Mouse (Mus musculus) midbrain, embryonic 11.5 days (tissue): ENCODE results near the gene Traf3ip2. TPM values are rescaled to one million over a fixed set of nuclear protein-coding genes. Genes with fewer than 3 reads are reported as not detected.

ENCODE experiments used
- ATAC-seq: fragments of 200-750 bp; cut with Nextera tagmentation; 2 replicates; pipeline ENCODE4 v1.8.0; 2017; ENCODE audit warnings: moderate TSS enrichment, moderate library complexity; ENCODE audit not compliant: low FRiP score
- DNase-seq: peaks from one replicate; pipeline ENCODE4 v3.0.0; 2015; ENCODE audit warnings: low spot score; ENCODE audit errors: missing footprints
- H3K27ac ChIP-seq: fragments of 300-500 bp; sonication (generic); 2 replicates; pipeline ENCODE4 v1.5.1; 2014; ENCODE audit warnings: low read depth, low read length
- H3K27me3 ChIP-seq: fragments of 300-500 bp; sonication (generic); 2 replicates; pipeline ENCODE4 v1.6.1; 2014; ENCODE audit warnings: mild to moderate bottlenecking, low read length, moderate library complexity, mixed read lengths; ENCODE audit not compliant: control insufficient read depth, insufficient read depth
- H3K36me3 ChIP-seq: fragments of 300-500 bp; sonication (generic); 2 replicates; pipeline ENCODE4 v1.6.1; 2014; ENCODE audit warnings: mild to moderate bottlenecking, low read length, moderate library complexity, mixed read lengths; ENCODE audit not compliant: control insufficient read depth, insufficient read depth
- H3K4me1 ChIP-seq: fragments of 300-500 bp; sonication (generic); 2 replicates; pipeline ENCODE4 v1.6.1; 2014; ENCODE audit warnings: low read length; ENCODE audit not compliant: control insufficient read depth, insufficient read depth
- H3K4me2 ChIP-seq: fragments of 300-500 bp; sonication (generic); 2 replicates; pipeline ENCODE4 v1.6.1; 2014; ENCODE audit warnings: mild to moderate bottlenecking, moderate library complexity
- H3K4me3 ChIP-seq: fragments of 300-500 bp; sonication (generic); 2 replicates; pipeline ENCODE4 v1.5.1; 2014; ENCODE audit warnings: low read depth, low read length
- H3K9ac ChIP-seq: fragments of 300-500 bp; sonication (generic); 2 replicates; pipeline ENCODE4 v1.6.1; 2014; ENCODE audit warnings: low read length
- H3K9me3 ChIP-seq: fragments of 300-500 bp; sonication (generic); 2 replicates; pipeline ENCODE4 v1.6.1; 2016; ENCODE audit warnings: low read length; ENCODE audit not compliant: control insufficient read depth
- WGBS: fragments of 180-500 bp; shearing (Covaris S2); extraction: QIAGEN DNeasy Blood & Tissue Kit; methylation state at CpG from one replicate; pipeline ENCODE4 v1.1.7; 2014; 5-methylcytosine and 5-hydroxymethylcytosine counted together
- polyA plus RNA-seq: library from polyadenylated mRNA; unstranded; fragments of >200 nt; fragmentation: Nextera tagmentation; extraction: Ambion mirVana; gene quantifications from 2 replicates; pipeline ENCODE4 v1.2.1, GENCODE M21; 2014

Gene Traf3ip2
- polyA plus RNA-seq, 1 experiment from 2014 or later = 3.9 TPM

DNA sequence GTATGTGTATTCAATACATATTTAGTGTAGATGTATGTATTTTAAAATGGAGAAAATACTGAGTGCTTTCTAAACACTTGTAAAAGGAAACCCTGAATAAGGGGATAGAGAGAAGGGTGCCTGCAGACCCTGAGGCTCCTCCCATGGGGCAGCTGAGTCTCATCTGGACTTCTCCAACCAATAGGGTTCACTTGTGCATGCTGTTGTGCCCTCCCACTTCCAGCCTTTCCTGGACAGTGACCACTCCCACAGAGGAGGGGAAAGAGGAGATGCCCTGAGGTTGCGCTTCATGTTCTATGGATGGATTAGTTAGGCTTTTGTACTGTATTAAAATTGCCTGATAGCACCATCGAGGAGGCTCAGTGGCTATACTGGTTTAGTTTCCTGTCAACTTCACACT, 30.3 kb upstream of the Traf3ip2 start:
- Histone ChIP-seq H3K36me3 (no peaks in the 10 kb centered on the region), H3K4me1 (peaks cover 8% of the 10 kb centered on the region), H3K27ac (no peak overlapping the region), H3K9ac (no peak overlapping the region), H3K4me2 (no peak overlapping the region), H3K4me3 (no peak overlapping the region), H3K9me3 (no peaks in the 10 kb centered on the region), H3K27me3 (no peaks in the 10 kb centered on the region)
- ATAC-seq (no peak), DNase-seq (no peak)
- 90% methylated on average over 2 of the region's 2 CpGs for WGBS

DNA sequence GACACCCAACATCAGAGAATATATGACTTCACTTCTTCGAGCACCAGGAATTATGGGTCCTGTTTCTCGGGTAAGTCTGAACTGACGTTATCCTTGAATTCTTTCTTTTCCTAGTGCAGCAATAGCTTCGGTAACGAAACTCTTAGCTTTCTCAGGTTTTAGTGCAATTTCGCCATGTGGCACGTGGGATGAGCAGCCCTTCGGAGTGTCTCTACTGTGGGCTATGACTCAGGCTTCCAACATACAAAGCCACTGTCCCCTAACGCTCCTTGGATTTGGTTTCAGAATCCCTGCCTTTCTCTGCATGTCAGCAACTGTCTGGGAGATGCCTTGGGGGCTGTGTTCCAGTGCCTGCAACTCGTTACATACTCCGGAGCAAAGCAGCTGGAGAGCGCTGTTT, 29.0 kb upstream of the Traf3ip2 start:
- no peak for DNase-seq
- no peaks in the 10 kb centered on the region for H3K36me3 ChIP-seq
- no peaks in the 10 kb centered on the region for H3K9me3 ChIP-seq
- WGBS = 86% methylated on average over 12 of the region's 12 CpGs
- ATAC-seq = no peak
- no peak overlapping the region for H3K4me2 ChIP-seq
- H3K27ac ChIP-seq = no peak overlapping the region
- no peak overlapping the region for H3K9ac ChIP-seq
- H3K4me3 ChIP-seq = no peak overlapping the region
- H3K27me3 ChIP-seq = no peaks in the 10 kb centered on the region
- H3K4me1 ChIP-seq = peaks cover 9% of the 10 kb centered on the region

DNA sequence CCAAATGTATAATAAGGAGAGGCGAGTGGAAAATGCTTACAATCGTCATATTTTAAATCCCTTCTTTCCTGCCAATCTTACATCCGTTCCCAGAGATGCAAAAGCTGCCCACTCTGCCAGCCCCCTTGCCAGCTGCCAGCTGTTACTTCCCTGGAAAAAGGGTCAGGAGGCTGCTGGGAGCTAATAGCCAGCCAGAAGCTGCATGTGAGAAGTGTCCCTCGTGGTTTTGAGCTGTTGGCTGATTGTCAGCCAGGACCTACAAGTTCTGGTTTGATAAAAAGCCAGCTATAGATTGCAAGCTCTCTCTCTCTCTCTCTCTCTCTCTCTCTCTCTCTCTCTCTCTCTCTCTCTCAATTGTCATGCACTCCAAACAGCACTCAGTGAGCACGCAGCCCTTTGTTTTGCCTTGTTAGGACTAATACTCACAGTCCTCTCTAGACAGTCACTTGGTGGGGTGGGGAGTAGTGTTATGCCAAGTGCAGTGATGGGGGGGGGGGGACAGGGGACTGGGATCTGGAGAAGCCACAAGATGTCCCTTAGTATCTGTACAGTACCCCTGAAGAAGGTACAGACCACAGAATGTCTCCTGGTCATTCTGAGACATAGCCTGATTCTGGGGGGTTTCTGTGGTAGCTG, 25.3 kb upstream of the Traf3ip2 start:
- Histone ChIP-seq H3K27ac (no peak overlapping the region), H3K9ac (no peak overlapping the region), H3K4me2 (no peak overlapping the region), H3K4me3 (no peak overlapping the region), H3K36me3 (no peaks in the 10 kb centered on the region), H3K9me3 (no peaks in the 10 kb centered on the region), H3K4me1 (peaks cover 4% of the 10 kb centered on the region), H3K27me3 (no peaks in the 10 kb centered on the region; the same call in 1 of the 2 replicates)
- WGBS = 70% methylated on average over 5 of the region's 5 CpGs
- ATAC-seq = peak; percentile 28; the same call in 1 of the 2 replicates
- DNase-seq = peak; percentile 77

DNA sequence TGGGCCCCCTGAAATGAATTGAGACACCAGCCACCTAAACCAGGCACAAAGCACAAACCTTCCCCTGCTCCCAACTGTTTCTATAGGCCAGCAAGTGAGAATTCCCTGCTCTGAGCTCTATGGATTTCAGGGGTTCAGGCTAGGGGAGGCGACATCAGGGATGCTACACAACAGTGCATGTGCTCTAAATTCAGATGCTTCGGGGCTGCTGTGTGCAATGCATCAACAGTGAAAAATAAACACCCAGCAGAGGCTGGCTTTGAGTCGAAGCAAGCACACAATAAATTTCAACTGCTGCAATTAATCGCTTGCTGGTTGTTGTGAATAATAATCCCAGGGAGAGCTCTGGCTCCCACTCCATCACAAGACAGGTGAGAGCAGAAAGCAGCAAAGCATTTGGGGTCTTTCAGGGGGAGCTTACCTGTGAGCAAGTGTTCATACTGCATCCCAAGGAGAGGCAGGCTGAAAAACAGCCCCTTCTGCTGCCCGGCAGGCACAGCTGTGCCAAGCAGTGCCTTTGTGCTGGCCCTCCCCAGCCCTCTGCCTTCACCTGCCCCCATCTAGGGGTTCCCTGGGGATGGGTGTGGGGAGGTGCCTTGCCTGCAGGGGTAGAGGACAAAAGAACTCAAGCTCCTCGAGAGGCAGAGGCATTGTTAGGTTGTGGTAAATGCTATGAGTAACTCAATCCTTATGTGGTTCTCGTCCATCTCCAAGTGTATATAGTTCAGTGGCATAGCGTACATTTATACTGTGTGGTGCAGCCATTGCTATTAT, 24.6 kb upstream of the Traf3ip2 start:
- Histone ChIP-seq H3K4me1 (peaks cover 4% of the 10 kb centered on the region), H3K9ac (no peak overlapping the region), H3K27me3 (no peaks in the 10 kb centered on the region; the same call in 1 of the 2 replicates), H3K9me3 (no peaks in the 10 kb centered on the region; the same call in 1 of the 2 replicates), H3K4me2 (no peak overlapping the region), H3K4me3 (no peak overlapping the region), H3K36me3 (no peaks in the 10 kb centered on the region), H3K27ac (no peak overlapping the region)
- ATAC-seq (no peak; the same call in 1 of the 2 replicates), DNase-seq (peak; percentile 83)
- 64% methylated on average over 8 of the region's 8 CpGs for WGBS

DNA sequence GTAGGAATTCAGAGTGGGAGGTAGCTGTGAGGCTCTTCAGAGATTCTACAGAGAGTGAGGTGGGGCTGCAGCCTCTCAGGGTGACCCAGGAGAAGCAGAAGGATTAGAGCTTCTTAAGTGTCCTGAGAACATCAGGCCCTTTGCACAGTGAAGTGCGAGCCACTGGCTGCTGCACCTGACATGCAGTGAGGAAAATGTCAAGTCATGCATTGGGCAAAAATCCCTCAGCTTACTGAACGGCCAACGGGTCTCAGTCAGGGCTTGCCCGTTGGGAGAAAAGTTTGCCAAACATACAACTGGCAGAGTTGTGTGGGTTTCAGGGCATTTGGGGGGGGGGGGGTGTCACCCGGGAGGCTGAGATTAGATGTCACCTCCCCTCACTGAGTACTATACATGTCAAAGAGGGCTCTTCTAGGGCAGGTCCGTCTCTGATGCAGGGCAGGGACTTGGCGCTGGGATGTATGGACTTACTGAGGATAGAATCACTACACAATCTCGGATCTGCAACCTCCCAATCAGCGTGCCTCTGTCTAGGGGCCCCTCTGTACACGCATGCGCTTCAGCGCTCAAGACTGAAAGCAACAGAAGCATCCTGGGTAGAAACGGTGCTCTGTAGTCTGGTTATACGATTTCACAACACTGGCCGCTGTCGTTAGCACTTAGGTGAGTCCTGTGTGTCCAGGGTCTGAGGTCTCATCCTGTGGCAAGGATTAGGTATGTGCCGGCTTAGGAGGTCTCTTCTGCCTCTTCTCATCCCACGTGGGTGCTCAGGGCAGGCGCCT, 22.8 kb upstream of the Traf3ip2 start:
- DNase-seq (peak; percentile 61), ATAC-seq (no peak)
- WGBS = 81% methylated on average over 19 of the region's 19 CpGs

DNA sequence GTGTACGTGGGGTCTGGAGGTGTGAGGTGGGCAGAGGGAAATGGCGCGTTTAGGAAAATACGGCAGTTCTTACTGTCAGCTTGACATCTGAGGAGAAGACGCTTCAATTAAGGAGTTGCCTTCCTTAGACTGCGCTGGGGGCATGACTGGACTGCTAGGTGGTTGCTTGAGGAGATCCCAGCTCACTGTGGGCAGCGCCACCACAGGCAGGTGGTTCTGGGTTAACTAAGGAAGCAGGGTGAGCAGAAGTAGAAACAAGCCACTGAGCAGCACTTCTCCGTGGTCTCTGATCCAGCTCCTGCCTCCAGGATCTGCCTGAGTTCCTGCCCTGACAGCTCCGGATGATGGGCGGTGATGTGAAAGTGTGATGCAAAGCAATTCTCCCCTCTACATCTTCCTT, 22.1 kb upstream of the Traf3ip2 start:
- Histone ChIP-seq H3K4me2 (no peak overlapping the region), H3K9ac (no peak overlapping the region), H3K36me3 (no peaks in the 10 kb centered on the region), H3K27me3 (no peaks in the 10 kb centered on the region; the same call in 1 of the 2 replicates), H3K4me3 (no peak overlapping the region), H3K4me1 (peaks cover 4% of the 10 kb centered on the region), H3K9me3 (no peaks in the 10 kb centered on the region; the same call in 1 of the 2 replicates), H3K27ac (no peak overlapping the region)
- peak; percentile 72 for DNase-seq
- no peak for ATAC-seq
- 91% methylated on average over 10 of the region's 10 CpGs for WGBS

More for the DNA sequence above, 22.8 kb upstream of the Traf3ip2 start:
- Histone ChIP-seq H3K9me3 (no peaks in the 10 kb centered on the region; the same call in 1 of the 2 replicates), H3K4me1 (peaks cover 4% of the 10 kb centered on the region), H3K36me3 (no peaks in the 10 kb centered on the region), H3K9ac (no peak overlapping the region), H3K4me2 (no peak overlapping the region), H3K27ac (no peak overlapping the region), H3K4me3 (no peak overlapping the region), H3K27me3 (no peaks in the 10 kb centered on the region; the same call in 1 of the 2 replicates)

DNA sequence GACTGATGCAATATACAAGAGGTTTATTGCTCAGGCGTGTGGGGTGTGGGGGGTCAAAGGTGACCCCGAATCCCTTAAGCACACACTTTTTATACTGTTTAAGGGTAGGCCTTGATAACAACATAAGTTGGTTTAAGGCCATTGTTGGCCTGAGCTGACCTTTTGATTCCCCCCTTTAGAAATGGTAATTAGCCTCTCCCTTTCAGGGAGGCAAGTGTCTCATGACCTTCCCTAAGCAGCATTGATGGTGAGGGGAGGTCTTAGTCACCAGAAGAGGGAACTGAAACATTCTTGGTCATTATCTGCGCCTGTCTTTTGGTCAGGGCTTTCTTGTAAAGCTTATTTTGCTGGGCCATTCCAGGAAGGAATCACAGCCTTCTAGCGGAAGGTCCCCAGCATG, 20.2 kb upstream of the Traf3ip2 start:
- H3K4me1 ChIP-seq = peaks cover 4% of the 10 kb centered on the region
- no peaks in the 10 kb centered on the region for H3K36me3 ChIP-seq
- H3K4me3 ChIP-seq = no peak overlapping the region
- no peak for ATAC-seq
- H3K9ac ChIP-seq = no peak overlapping the region
- H3K27me3 ChIP-seq = no peaks in the 10 kb centered on the region; the same call in 1 of the 2 replicates
- DNase-seq = peak; percentile 65
- no peaks in the 10 kb centered on the region; the same call in 1 of the 2 replicates for H3K9me3 ChIP-seq
- H3K4me2 ChIP-seq = no peak overlapping the region
- WGBS = 22% methylated on average over 4 of the region's 4 CpGs
- no peak overlapping the region for H3K27ac ChIP-seq

DNA sequence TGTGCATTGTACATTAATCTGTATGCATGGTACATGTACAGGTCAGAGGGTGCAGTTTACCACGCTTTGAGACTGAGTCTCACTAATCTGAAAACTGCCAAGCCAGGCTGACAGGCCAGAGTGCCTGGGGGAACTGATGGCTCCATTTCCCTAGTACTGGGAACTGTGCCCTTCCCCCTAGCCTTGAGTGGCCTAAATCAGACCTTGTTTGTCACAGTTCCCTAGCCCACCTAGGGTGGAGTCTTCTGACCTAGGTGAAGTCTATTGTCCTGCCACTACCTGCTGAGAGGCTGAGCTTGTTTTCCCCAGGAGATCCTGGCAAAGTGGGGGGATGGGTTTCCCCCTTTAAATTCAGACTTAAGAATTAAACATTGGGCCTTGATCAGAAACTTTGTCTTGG, 18.0 kb upstream of the Traf3ip2 start:
- no peak overlapping the region for H3K4me2 ChIP-seq
- DNase-seq (no peak), ATAC-seq (no peak)
- no peak overlapping the region for H3K27ac ChIP-seq
- WGBS = 52% methylated on average over 1 of the region's 1 CpGs
- H3K36me3 ChIP-seq = no peaks in the 10 kb centered on the region
- no peaks in the 10 kb centered on the region; the same call in 1 of the 2 replicates for H3K9me3 ChIP-seq
- H3K27me3 ChIP-seq = no peaks in the 10 kb centered on the region; the same call in 1 of the 2 replicates
- no peak overlapping the region for H3K9ac ChIP-seq
- H3K4me1 ChIP-seq = no peaks in the 10 kb centered on the region
- H3K4me3 ChIP-seq = no peak overlapping the region
